Mouse (Mus musculus): Measurements from ENCODE around the gene Casq2.

DNA sequence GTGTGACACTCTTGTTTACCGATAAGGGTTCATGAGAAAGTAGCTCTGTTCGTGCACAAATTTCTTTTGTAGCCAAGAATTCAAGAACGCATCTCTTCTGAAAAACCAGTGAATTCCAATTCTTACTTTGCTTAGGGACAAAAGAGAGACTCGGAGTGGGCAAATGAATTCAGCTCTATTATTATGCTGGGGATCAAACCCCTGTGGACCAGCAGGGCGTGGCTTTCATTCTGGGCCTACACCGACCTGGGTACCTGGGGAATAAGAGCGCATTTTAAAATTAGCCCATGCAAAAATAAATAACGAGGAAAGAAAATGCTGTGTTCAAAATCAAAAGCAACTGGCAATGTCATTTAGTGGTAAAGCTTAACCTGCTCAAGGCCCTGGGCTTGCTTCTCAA is 32.9 kb upstream of the Casq2 start:
- no peak for TF ChIP-seq CHD2 (IDR thresholded peaks at IDR 0.05; ENCODE audit: low read depth, low read length)
- no peak for TF ChIP-seq ZNF384 (IDR thresholded peaks at IDR 0.05; ENCODE audit: low read depth, low read length)
- TF ChIP-seq ZC3H11A (IDR thresholded peaks at IDR 0.05; ENCODE audit: borderline replicate concordance, low read depth, low read length), result no peak
- no peak for TF ChIP-seq MAFK (IDR thresholded peaks at IDR 0.05; ENCODE audit: insufficient read depth, low read depth, low read length)
